Mouse (Mus musculus) heart, adult 2 months (tissue): ENCODE data around the gene Fgfr2.

ENCODE experiments used
- CTCF ChIP-seq: fragments of 200-600 bp; IDR thresholded peaks from 2 replicates; pipeline ENCODE4 v1.8.1; 2022; ENCODE audit warnings: antibody characterized with exemption, mild to moderate bottlenecking, moderate library complexity
- POLR2A ChIP-seq: fragments of 200-500 bp; IDR thresholded peaks from 2 replicates; pipeline ENCODE4 v1.6.1; 2011; ENCODE audit warnings: mild to moderate bottlenecking, low read depth, low read length, control low read depth; ENCODE audit not compliant: insufficient read depth

- no peak for TF ChIP-seq CTCF
- no peak for TF ChIP-seq POLR2A
Observed at GRCm38 (mm10) chr7:130307036-130307435, 2816.1 kb downstream of the Fgfr2 start.
